Mouse (Mus musculus): ENCODE results near the gene Adgrf1.

DNA sequence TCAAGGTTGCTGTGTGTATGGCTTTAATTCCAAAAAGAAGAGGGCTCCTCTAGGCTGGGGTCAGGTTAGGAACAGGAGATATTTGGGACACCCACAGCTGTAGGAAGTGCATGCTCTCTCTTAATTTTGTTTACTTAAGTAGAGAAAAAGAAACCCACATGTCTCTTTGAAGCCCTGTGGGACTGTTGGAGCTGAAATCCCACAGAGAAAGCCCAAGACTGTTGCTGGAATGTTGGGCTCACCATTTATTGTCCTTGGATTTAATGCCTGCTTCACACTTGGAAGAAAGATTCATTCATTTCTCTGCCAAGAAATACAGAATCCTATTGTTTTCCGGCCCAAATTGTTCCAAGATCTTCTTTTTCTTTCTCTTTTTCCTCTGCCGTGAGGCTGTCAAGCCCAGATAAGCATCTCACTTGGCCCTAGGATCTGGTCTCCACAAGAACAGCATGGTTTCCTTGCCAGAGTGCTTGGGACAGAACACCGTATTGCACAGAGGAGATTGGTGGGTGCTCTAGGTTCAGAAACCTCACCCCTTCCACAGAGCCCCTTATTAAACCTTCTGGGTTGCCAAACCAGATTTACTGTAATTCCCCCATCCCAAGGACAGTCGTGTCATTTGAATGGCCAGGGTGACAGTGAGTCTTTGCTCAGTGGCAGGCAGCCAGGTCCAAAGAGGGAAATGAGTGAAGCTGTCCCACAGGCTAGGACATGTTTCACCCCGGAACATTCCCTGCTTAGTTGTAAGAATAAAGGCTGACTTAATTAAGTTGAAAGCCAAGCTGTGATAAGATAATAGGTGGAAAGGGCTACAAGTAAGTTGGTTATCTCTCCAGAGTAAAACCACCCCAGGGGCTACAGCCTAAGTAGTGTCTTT lies 18.6 kb upstream of the Adgrf1 start:
- TF ChIP-seq CTCF (IDR thresholded peaks at IDR 0.05; ENCODE audit: extremely low read depth, insufficient read length, insufficient replicate concordance, low read depth, low read length), result no peak
- no peak for TF ChIP-seq POLR2A (IDR thresholded peaks at IDR 0.05; ENCODE audit: low read depth, low read length)
